Mouse (Mus musculus) embryonic fibroblast, embryonic 13.5 days (primary cell): ENCODE data around the gene Il5.

Source experiments
- CTCF ChIP-seq: IDR thresholded peaks from 2 replicates; pipeline ENCODE4 v1.5.1; 2011; ENCODE audit warnings: mild to moderate bottlenecking, control low read depth, low read length, moderate library complexity, borderline replicate concordance; ENCODE audit not compliant: insufficient read depth
- POLR2A ChIP-seq: IDR thresholded peaks from 2 replicates; pipeline ENCODE4 v1.6.1; 2011; ENCODE audit warnings: low read depth, mild to moderate bottlenecking, control low read depth, low read length, moderate library complexity

DNA sequence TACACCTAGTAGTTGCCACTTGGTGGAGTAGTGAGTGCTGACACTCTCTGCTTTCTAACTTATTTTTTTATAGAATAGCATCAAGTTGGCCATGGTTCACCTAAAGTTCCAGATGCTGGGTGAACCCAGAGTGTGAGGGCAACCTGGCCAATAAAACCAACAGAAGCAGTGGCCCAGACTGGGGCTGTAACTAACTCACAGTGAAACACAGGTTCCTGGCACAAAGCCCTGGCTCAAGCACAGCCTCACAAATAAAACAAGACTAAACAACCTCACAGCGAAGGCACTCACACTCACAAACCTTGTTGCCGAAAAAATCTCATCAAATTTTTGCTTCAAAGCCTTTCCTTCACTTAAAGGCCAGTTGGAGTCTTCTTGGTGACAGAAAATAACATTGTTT, 22.1 kb upstream of the Il5 start:
- no peak for TF ChIP-seq CTCF
- no peak for TF ChIP-seq POLR2A
